Mouse (Mus musculus) spleen, adult 2 months (tissue): ENCODE results near the gene Pwwp2b. TPM values are rescaled to one million over a fixed set of nuclear protein-coding genes. Genes with fewer than 3 reads are reported as not detected.

Experiments used
- DNase-seq, 2 experiments: peaks; one replicate each; pipeline versions ENCODE4 v3.0.0 to v3.0.0-alpha.2; 2012 to 2021; ENCODE audit warnings: low spot score in 2 of 2, low read depth in 1 of 2
- H3K27ac ChIP-seq: fragments of 200-500 bp; 2 replicates; pipeline ENCODE4 v1.5.1; 2012; ENCODE audit warnings: low read length, inconsistent platforms; ENCODE audit not compliant: insufficient read depth
- H3K27me3 ChIP-seq: fragments of 200-500 bp; 2 replicates; pipeline ENCODE4 v1.6.1; 2012; ENCODE audit warnings: mild to moderate bottlenecking, moderate library complexity, low read length, inconsistent platforms; ENCODE audit not compliant: control insufficient read depth, insufficient read depth
- H3K36me3 ChIP-seq: fragments of 200-500 bp; 2 replicates; pipeline ENCODE4 v1.6.1; 2012; ENCODE audit warnings: mild to moderate bottlenecking, low read length, inconsistent platforms; ENCODE audit not compliant: control insufficient read depth, insufficient read depth
- H3K4me1 ChIP-seq: fragments of 200-500 bp; 2 replicates; pipeline ENCODE4 v1.6.1; 2011; ENCODE audit warnings: inconsistent platforms; ENCODE audit not compliant: control insufficient read depth, insufficient read depth, insufficient read length
- H3K4me3 ChIP-seq: fragments of 200-500 bp; 2 replicates; pipeline ENCODE4 v1.5.1; 2011; ENCODE audit warnings: mild to moderate bottlenecking, inconsistent platforms; ENCODE audit not compliant: insufficient read depth, insufficient read length; ENCODE audit errors: extremely low read depth
- CTCF ChIP-seq: fragments of 200-500 bp; IDR thresholded peaks from 2 replicates; pipeline ENCODE4 v1.5.1; 2011; ENCODE audit warnings: mild to moderate bottlenecking, inconsistent platforms; ENCODE audit not compliant: insufficient read depth, insufficient read length, insufficient replicate concordance; ENCODE audit errors: extremely low read depth
- POLR2A ChIP-seq: fragments of 200-500 bp; IDR thresholded peaks from 2 replicates; pipeline ENCODE4 v1.6.1; 2011; ENCODE audit warnings: low read depth, low read length, inconsistent platforms
- WGBS: fragments of 180-500 bp; shearing (Covaris S2); methylation state at CpG from one replicate; pipeline ENCODE4 v1.1.7; 2018; 5-methylcytosine and 5-hydroxymethylcytosine counted together
- polyA plus RNA-seq: library from polyadenylated mRNA; depleted of rRNA; stranded (reverse); fragments of >200 nt; gene quantifications from 2 replicates; pipeline ENCODE4 v1.2.3, GENCODE M21; 2012

Gene Pwwp2b
- polyA plus RNA-seq, 1 experiment, result 6.4 TPM

DNA sequence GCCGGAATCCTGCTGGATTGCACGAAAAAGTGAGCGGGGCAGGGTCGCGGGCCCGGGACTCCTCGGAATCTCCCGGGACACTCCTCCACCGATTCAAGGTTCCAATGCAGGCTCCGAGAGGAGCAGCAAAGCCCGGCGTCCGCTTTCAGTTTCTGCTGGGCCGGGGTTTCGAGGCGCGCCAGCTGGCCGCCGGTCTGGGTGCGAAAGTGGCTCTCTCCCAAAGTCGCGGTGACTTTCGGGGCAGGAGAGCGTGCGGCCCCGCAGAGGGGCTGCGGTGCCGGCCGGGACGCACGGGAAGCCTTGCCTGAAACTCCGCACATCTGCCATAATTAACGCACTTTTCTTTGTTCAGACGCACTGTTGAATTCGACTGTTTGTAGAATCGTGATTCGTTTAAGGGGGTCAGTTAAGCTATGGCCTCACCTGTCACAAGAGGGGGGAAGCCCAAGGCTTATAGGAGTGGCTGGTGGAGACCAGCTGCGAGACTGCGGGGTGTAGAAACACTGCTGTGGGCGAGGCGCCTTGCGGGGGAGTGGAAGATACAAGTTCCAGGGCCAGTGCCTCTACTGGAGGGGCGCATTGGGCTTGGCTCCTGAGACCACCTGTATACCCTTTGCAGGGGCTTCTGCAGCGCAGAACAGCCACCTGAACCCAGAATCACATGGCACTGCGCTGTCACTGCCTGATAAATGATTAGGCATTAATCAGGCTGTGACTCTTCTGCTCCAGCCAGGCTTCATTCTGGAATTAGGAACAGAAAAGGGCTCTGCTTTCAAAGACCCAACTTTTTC is 528 bp downstream of the Pwwp2b start:
- DNase-seq, result no peak

GRCm38 (mm10) chr7:139249406-139250210 is 1.3 kb downstream of the Pwwp2b start:
- 45% methylated on average over 7 of the region's 7 CpGs for WGBS
- no peaks in the 10 kb centered on the region for H3K36me3 ChIP-seq
- H3K4me1 ChIP-seq, result peaks cover 7% of the 10 kb centered on the region
- DNase-seq, result no peak
- no peak overlapping the region; the same call in 1 of the 2 replicates for H3K27ac ChIP-seq
- no peak for TF ChIP-seq CTCF
- no peak for TF ChIP-seq POLR2A
- no peak overlapping the region for H3K4me3 ChIP-seq
- peaks cover 4% of the 10 kb centered on the region for H3K27me3 ChIP-seq

More for the DNA sequence above, 528 bp downstream of the Pwwp2b start:
- TF ChIP-seq CTCF (no peak), POLR2A (no peak)
- peak overlapping the region; percentile 80 for H3K4me3 ChIP-seq
- 4% methylated on average over 45 of the region's 45 CpGs for WGBS
- H3K27me3 ChIP-seq, result peaks cover 4% of the 10 kb centered on the region
- peak overlapping the region; percentile 70 for H3K27ac ChIP-seq
- H3K4me1 ChIP-seq, result peaks cover 7% of the 10 kb centered on the region
- H3K36me3 ChIP-seq, result no peaks in the 10 kb centered on the region

DNA sequence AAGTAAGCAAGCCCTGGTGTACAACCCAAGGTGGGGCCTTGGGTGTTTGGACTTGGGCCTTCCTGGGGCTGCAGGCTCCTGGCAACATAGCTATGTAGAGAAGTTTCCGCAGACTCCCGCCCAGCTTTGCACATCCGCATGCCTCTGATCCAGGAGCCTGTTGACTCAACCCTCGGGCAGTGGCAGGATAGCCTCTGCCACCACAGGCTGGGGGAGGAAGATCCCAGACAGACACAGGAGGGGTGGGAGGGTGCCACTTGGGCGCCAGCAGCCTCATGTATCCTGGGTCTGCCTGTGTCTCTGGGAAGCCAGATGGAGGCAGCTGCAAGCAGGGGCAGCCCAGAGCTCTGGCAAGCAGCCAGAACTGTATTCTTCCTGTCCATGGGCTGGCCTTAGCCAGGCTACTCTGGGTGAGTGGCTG is 3.6 kb downstream of the Pwwp2b start:
- H3K36me3 ChIP-seq, result no peaks in the 10 kb centered on the region
- H3K27ac ChIP-seq, result 0 out of 2 replicates have a peak overlapping the region, but pooled peaks have one; percentile 0
- H3K4me3 ChIP-seq, result no peak overlapping the region
- DNase-seq, result no peak
- 85% methylated on average over 5 of the region's 5 CpGs for WGBS
- H3K4me1 ChIP-seq, result peaks cover 7% of the 10 kb centered on the region
- TF ChIP-seq POLR2A (no peak), CTCF (no peak)
- peaks cover 4% of the 10 kb centered on the region for H3K27me3 ChIP-seq

DNA sequence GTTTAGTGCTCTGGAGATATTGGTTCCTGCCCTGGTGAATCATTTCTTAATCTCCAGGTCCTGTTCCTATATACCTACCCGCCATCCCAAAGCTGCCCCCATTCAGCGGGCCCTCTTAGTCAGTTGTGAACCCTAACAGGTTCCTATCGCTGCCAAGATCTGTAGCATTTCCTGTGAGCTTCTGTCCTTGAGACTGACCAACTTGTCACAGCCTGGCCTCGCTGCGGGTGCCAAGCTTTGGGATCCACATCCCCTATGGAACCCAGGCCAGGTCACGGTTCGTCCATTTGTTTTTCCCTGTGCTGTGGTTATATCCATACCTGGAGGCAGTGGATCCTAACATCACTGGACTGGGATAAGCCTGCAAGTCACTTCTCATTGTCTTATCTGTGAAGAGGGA is 4.3 kb downstream of the Pwwp2b start:
- Histone ChIP-seq H3K4me3 (no peak overlapping the region), H3K27me3 (peaks cover 4% of the 10 kb centered on the region), H3K36me3 (no peaks in the 10 kb centered on the region), H3K4me1 (peaks cover 4% of the 10 kb centered on the region; the same call in 1 of the 2 replicates), H3K27ac (no peak overlapping the region)
- WGBS, result 86% methylated on average over 7 of the region's 7 CpGs
- DNase-seq, result no peak
- no peak for TF ChIP-seq POLR2A
- no peak for TF ChIP-seq CTCF

DNA sequence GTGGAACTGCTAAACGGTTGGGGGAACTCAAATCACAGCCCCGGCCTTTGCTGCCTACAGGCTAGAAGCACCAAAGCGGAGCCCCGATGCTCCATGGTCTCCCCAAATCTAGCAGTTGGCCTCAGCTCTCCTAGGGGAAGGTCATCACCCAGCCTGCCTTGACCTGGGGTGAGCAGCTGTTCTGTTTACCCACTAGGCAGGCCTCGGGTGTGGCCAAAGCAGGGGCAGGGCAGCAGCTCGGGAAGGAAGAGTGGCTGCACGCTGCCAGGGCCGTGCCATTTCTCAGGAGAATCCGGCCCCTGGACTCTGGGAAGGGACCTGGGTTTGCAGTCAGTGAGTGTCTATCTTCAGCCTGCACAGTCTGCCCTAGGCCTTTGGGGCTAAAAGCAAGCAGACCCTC is 4.7 kb downstream of the Pwwp2b start:
- 0 out of 2 replicates have a peak overlapping the region, but pooled peaks have one; percentile 13 for H3K27ac ChIP-seq
- 79% methylated on average over 9 of the region's 9 CpGs for WGBS

DNA sequence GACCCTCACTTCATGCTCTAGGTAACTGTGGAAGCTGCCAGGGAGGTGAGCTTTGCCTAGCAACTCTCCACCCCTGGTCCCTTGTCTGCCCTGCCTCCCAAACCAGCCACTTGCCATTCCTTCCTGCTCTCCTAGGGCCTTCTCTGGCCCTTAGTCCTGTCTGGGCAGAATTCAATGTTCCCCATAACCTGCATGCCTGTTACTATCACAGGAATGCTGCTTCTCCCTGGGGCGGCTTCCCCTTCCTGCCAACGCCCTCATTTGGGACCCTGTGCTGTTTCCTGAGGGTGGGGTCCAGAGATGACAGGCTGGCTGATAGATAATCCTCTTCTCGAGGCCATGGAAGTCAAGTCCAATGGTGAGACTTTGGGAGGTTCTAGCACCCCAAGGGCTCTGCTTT is 5.2 kb downstream of the Pwwp2b start:
- Histone ChIP-seq H3K27ac (0 out of 2 replicates have a peak overlapping the region, but pooled peaks have one; percentile 13), H3K27me3 (peaks cover 3% of the 10 kb centered on the region; the same call in 1 of the 2 replicates), H3K4me3 (no peak overlapping the region), H3K36me3 (no peaks in the 10 kb centered on the region), H3K4me1 (no peaks in the 10 kb centered on the region)
- no peak for DNase-seq
- 73% methylated on average over 3 of the region's 3 CpGs for WGBS
- TF ChIP-seq CTCF (no peak), POLR2A (no peak)

More for the DNA sequence above, 4.7 kb downstream of the Pwwp2b start:
- H3K36me3 ChIP-seq, result no peaks in the 10 kb centered on the region
- H3K27me3 ChIP-seq, result peaks cover 4% of the 10 kb centered on the region
- DNase-seq, result no peak
- H3K4me3 ChIP-seq, result no peak overlapping the region
- H3K4me1 ChIP-seq, result no peaks in the 10 kb centered on the region
- TF ChIP-seq CTCF (no peak), POLR2A (no peak)
